Mouse (Mus musculus): ENCODE data around the gene March10. TPM values are rescaled to one million over a fixed set of nuclear protein-coding genes. Genes with fewer than 3 reads are reported as not detected.

March10 gene
- total RNA-seq, 2 experiments from 2014 or later = 0.09 TPM; not detected in 1

DNA sequence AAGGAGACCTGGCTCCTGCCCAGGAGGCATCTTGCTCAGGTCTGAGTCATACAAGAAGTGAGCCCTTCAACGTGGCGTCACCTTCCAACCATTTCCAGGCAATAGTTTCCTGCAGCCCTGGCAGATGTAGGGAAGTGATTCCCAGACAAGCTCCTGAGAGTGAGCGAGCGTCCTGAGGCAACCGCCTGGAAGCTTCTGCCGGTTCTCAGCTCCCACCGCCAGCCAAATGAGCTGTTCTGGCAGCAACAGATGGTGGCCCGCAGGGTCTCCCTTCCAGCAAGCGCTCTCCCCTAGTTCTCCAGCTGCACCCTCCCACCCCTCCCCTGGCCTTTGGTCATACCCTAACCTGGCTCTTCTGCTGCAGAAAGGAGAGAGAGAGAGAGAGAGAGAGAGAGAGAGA is 54.2 kb downstream of the March10 start:
- DNase-seq = no peak

DNA sequence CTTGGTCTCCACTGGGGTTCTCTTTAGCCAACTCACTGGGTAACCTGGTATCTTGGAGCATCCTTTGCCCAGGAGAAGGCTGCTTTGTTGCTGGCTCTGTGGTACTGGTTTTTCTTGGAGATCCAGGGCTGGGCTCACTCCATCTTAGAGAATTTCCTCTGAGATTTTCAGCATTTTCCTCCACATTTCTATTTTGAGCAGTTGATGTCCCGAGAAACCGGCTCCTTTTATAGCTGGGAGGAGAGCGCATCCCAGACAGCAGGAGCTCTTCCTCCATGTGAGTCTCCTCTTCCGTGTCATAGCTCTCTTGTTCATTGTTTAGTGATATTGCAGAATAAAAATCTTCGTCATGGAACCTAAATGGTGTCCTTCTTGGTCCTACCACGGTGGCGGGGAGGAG is 66.2 kb downstream of the March10 start:
- no peak for DNase-seq

DNA sequence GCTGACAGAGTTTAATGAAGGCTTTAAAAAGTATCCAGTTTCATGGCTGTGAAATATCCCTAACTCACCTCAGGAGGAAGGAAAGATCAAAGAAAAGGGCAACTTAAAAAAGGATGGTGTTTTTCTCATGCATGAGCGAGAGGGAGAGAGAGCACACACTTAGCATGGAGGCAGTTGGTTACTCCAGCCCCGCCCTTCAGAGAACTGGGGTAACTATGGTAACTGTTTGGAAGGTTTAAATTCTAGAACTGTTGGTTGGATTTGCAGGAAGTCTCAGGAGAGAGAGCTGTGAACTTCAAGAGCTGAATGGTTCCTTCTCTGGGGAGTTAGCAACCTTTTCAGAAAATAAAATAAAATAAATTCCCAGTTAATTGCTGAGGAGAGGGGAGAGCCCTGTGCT is 67.9 kb downstream of the March10 start:
- no peak for DNase-seq

DNA sequence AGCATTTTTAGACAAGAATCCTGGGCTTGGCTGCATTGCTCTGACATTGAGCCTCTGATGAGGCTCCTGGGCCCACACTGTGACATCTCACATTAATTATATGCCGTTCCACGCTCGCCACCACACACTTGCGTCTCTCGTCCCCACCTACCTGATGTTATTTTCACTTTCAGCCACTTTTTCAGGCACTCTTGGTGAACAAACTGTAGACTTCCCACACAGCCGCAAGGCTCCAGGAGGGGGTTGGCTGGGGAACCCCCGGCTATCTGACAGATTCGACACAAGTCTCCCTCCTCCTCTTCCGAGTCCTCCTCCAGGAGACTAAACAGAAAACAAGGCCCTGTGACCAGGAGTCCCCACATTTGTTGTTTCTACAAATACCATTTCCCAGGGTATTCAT is 71.3 kb downstream of the March10 start:
- no peak for DNase-seq

DNA sequence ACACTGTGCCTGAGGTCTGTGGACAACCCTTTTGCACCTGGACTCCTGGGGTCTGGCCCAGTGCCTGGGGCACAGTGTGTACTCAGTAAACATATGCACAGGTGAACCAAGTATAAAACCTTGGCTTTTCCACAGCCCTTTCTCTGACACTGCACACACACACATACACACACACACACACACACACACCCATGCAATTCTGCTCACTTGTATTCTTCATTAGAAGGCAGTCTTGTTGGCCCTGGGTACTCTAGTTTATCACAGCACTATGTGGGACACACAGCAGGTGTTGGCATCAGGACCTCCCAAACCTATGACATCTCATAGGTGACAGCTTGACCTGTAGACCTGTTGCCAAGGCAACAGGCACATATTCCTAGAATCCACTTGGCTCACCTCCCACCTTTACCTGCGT is 80.7 kb downstream of the March10 start:
- no peak for DNase-seq

DNA sequence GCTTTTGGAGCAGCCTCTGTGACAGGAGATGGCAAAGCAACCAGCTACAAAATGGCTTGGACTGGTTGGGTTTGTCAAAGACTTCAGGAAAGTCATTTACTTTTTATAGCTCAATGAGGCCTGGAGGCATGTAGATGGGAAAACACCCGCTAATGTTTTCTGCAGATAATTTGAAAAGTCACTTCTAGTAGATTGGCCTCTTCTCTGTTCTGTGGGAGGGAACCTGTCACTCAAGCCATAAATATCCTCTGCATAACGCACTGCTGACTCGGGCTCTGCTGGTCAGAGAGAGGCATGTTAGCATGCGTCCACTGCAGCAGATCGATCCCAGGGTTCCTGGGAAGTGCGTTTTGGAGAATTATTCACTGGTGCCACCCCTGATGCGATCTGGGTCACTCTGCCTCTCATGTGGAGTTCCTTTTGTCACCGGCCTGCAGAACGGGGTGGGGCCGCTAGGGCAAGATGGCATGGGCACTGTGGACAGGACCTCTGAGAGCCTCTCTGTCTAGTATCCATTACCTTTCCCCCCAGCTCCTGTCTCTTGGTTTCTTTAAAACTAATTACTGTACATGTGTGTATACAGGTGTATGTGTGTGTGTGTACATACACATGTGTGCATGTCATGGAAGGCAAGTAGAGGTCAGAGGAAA is 81.9 kb downstream of the March10 start:
- no peak for DNase-seq

DNA sequence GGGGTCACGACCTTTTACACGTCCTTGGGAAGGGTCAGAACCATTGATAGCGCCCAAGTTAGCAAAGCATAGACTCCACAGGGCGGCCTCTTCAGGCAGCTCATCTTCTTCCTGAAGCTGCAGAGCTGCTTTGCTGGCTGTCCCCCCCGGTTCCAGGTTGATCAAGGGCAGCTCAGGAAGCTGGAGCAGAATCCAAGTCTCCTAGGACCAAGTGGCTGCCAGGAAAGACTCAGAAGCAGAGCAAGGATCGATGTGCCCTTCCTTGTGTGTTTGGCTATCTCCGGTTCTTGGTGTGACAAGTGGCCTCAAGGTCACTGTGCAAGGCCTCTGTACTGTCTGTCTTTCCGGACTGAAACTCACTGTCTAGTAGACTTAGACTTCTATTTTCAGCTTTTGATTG is 82.7 kb downstream of the March10 start:
- DNase-seq = no peak

DNA sequence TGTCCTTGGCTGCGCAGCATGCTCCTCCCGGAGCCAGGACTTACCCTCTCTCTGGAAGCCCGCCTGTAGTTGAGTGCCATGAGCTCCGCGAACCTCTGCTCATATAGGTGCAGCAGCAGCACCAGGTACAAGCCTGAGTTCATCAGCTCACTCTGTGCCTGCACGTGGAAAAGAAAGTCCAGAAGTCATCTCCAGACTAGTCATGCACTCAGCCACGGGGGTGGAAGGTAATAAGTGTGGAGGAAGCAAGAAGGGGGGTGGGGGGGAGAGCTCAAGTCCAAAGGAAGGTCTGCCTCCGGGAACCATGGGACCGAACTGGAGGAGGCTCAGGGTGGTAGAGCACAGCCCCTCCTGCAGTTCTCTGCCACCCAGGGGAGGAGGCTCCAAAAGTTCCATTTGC is 84.7 kb downstream of the March10 start:
- no peak for DNase-seq

DNA sequence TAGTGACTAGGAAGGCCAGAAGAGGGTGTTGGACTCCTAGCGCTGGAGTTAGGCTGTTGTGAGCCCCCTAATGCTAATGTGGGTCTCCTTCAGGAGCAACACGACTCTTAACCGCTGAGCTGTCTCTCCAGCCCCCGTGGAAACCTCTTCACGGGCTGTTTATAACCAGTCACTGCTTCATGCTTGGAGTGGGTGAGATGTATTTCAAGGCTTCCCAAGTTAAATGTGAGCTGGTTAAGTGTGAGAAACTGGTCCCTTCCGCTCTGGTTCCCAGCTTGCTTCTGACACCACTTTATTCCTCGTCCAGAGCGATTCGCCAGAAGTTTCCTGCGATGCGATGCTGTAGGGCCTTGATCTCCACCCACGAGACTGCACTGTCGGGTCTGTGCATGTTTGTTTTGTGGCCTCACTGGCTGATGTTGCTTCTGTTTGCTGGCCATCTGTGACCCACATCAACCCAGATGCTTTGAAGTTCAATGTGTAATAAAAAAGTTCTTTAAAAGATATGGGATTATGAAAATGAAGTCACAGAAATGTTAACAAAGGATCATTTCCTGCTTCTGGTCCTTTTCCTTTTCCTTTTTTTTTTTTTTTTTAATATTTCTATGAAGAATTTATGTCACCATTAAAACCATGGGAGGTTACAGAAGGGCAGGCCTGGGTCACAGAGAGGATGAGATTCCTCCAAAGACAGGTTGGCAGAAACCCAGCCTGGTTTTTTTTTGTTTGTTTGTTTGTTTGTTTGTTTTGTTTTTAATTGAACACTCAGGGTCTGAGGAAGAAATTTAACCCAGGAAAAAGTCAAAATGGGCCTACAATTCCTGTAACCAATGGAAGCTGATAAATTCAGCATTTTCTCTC is 86.8 kb downstream of the March10 start:
- DNase-seq = no peak

DNA sequence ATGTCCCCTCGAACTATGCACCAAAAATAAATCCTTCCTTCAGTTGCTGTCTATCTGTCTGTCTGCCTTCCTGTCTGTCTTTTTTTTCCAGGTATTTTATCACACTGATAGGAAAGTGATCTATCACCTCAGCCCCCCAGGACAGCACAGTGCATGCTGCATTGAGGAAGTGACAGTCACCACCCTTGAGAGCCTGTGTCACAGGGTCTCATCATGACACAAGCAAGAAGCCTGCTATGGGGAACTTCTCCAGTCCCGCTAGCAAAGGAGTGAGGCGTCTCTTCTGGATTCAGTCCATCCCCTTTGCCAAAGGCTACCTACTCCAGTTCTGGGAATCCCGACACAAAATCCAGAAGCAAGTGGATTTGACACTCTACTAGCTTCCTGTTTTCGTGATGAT is 87.7 kb downstream of the March10 start:
- no peak for DNase-seq

DNA sequence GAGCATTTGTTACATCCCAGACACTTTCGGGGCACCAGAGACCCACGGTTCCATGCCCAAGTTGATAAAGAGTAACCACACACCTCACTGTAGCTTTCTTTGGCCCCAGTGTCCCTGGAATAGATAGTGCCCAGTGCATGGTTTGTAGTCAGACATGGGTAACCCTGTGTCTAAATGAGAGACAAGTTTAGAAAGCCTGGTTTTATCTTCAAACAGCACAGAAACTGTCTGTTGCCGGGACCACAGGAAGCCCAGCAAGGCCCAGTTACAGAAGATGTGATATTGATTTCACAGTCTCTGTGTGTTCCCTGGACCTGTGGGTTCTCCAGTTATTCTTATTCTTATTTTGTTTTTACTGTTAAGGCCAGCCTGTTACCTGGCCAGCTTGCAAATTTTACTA is 89.4 kb downstream of the March10 start:
- no peak for DNase-seq

DNA sequence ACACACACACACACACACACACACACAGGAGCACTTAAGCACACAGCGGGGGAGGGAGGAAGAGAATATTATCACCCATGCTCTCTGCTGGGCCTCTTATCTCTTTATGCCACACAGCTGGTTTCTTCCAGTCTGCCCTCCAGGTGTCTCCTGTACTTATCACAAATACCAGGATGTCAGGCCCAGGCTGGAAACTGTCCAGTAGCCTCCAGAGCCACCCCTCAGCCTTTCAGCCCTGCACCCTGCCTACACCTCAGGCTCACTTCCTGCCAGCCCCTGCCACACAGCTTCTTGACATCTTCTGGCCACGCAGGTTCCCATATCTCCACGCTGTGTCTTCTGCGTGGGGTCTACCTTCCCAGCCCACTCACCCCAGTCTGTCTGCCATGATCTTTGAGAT is 90.5 kb downstream of the March10 start:
- peak; percentile 38 for DNase-seq

DNA sequence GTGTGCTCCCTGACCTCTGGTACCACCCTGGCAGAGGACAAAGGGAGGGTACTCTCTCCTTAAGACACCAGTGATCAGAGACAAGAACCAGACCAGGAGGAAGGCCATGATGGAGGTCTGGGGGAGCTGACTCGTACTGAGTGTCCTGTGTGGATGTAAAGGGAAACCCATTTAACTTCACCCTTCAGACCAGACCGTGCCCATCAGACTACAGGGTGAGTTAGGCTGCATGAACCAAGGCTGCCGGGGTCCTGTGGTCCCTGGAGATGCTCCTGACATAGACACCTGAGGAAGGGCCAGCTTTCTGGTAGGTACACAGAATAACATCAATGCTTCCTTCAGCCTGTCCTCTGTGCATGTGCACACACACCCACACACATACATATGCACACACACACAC is 90.9 kb downstream of the March10 start:
- DNase-seq = no peak

DNA sequence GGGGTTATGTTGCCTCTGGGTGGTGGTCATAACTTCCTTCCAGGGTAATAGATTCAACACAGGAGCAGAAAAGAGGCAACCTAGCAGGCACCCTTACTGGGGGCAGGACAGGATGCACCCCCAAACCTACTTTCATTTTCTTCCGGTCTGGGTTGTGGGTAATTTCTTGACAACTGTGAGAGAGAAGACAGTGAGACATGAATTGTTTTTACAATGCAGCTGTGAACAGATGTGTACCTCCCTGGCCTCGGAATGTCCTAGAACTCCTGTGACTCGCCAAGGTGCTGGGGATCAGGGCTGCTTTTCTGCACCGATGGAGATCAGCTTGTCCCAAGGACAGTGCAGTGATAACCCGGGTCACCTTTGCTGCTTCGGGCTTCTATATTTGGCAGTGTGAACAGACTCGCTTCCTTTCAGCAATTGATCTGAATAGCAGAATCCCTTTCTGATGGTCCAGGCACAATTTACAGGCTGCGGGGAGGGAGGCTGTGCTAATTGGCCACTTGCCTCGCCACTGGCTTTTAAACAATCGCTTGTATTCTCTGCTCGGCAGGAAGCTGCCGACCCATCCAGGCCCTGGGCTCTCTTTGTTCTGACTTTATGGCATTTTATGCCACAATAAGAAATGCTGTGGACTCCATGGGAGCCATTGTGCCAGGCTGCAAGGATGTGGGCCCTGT is 92.0 kb downstream of the March10 start:
- peak; percentile 55 for DNase-seq

DNA sequence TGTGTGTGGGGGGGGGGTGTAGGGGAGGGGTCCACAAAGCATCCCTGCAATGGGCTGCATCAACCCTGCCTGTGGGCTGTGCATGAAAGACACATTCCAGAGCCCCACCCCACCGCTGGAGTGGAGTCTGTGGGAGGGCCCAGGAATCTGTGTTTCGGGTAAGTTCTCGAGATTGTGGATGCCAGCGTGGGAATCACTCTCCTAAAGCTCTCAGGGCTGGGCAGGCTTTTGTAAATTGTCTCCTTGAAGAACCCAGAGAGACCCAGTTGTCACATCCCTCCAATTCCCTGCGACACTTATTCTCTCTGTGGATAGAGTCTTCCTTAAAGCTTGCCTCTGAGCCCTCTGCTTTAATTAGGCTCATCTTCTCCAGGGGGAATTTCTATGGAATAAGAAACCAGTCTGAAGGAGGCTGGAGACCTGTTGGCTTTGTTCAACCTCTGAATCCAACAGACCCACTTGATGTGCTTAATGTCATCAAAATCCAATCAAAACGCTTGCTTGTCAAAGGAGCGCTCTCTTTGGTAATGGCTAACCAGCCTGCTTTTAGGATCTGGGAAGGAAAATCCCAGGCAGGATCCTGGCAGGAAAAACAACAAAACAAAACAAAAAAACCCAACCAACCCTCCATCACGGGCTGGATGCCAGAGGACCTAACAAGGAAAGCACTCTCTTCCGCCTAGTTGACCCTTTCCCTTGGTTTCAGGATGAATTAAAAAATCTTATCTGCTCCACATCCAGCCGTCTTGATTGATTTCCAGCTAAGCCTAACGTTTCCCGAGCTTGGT is 92.7 kb downstream of the March10 start:
- DNase-seq = peak; percentile 52

DNA sequence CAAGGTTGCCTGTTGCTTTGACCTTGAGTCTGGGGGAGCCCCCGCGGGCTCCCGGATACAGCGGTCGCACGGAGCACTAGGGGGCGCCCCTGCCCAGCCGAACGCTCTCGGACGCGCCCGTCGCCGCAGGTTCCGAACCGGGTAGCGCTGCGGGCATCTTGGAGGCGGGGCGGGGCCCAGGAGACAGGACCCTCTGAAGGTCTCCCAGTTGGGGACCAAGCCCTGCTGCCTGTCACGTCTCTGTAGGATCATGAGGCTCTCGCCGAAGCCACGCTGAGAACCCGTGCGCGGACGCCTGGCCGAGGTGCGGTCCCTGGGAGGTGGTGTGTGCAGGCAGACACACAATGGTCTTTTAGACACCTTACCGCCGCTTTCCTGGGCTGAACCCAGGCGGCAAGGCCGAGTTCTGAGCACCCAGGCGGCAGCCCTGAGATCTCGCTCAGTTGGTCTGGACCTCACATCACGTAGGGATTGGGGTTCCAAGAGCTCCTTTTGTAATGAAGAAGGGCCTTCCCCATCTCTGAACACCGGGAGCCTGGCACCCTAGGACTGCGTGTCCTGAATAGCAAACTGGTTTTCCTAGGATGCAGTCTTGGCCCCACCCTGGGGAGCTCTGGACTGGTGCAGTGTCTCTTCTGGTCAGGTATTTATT is 93.5 kb downstream of the March10 start:
- peak; percentile 90 for DNase-seq

DNA sequence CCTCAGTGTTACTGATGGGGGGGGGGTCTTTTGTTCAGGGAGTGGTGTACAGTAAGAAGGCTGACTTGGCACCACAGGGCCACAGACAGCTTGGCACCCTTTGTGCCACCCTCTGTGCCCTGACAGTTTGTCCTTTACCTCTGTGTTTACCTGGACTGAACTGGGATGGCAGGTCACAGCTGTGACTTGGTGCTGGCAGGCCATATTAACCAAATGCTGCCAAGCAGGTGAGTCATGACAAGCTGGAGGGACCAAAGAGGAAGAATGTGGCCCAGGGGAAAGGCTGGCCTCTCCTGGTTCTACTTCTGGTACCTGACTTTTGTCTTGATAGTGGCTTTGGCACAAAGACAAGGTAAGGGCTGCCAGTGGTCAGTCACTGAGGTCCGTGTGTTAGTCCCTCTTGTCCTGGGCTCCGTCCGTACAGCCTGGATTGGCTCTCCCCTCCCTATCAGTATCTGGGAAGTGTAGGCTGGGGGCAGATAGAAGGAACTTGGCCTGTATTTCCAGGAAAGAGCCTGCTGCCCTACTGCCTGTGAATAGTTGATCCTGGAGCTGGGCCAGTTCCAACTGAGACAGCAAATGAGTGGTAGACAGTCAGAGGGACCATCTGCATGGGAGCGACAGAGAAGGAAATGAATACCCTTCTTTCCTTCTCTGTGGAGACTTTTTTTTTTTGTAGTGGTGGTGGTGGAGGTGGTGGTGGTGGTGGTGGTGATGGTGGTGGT is 94.3 kb downstream of the March10 start:
- DNase-seq = no peak

DNA sequence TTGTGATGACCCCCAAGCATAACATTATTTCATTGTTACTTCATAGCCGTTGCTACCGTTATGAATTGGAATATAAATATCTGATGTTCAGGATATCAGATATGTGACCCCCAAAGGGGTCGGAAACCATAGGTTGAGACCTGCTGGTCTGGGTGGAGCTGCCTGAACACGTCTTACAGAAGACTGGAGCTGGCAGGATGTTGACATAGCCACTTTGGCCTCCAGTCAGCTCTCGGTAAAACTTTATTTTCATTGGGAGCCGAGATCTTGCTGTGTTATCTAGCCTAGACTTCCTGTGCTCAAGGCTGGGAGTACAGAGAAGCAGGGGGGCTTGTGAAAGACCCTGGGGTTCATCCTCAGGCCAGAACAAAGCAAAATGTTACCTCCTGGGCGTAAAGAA is 100.2 kb downstream of the March10 start:
- DNase-seq = no peak

DNA sequence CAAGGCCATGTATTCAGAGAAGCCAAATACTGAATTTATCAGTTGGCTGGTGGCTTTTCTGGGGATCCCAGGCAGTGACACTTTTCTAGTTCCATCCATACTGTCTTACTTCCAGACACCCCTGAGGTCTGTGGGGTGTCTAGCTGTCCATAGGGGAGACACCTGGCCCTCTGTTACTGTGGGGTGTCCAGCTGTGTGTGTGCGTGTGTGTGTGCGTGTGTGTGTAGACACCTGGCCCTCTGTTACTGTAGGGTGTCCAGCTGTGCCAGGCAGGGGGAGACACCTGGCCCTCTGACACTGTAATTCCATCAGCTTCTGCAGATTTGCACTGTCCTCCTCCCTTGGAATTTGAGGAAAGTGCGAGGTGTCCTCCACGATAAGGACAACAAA is 102.6 kb downstream of the March10 start:
- no peak for DNase-seq

DNA sequence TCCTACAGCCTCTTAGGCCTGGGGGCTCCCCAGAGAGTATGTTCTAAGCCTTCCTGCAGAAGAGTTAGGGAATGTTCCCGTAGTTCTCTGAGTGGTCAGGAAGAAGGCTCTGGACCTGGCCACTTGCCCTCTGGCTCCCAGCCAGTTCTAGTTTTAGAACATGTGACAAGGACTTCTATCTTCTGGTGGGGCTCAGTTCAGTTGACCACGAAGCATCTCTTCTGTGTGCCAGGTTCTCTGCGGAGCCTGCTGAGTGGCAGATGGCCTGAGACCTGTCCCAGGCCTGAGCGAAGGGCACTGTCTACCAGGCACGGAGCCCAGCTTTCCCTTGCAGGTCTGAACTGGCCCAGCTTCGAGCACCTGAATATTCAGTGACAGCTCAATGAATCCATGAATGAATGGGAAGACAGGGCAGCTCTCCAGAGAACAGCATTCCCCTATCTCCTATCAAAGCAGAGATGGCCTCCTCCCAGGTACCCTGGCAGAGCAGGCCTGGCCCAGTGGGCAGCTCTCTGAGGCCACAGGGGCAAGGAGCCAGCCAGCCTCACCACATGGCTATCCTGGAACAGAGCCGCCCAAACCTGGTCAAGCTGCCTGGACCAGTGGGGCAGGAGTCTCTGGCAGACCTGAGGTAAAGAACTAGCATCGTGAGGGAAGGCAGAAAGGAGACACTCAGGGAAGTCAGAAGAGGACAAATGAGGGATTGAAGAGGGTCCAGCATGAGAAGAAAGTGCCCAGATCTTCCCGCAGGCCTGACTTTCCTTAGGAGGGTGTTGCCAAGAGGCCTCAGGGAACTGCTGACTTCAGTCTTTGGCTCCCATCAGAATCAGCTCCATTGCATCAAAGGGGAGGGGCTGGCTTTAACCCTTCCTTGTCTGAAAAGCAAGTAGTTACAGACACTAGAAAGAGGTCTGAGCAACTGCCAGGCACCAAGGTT is 103.3 kb downstream of the March10 start:
- DNase-seq = peak; percentile 97
